Mouse (Mus musculus): ENCODE data around the gene Rab1a. TPM values are rescaled to one million over a fixed set of nuclear protein-coding genes. Genes with fewer than 3 reads are reported as not detected.
"Not testable (repeated sequence)": the region's sequence is repeated elsewhere in the genome, so short reads cannot be mapped to it uniquely, and the experiment has no call there.

The Rab1a gene
- polyA plus RNA-seq, 1 experiment from 2014 or later, result 255 TPM

DNA sequence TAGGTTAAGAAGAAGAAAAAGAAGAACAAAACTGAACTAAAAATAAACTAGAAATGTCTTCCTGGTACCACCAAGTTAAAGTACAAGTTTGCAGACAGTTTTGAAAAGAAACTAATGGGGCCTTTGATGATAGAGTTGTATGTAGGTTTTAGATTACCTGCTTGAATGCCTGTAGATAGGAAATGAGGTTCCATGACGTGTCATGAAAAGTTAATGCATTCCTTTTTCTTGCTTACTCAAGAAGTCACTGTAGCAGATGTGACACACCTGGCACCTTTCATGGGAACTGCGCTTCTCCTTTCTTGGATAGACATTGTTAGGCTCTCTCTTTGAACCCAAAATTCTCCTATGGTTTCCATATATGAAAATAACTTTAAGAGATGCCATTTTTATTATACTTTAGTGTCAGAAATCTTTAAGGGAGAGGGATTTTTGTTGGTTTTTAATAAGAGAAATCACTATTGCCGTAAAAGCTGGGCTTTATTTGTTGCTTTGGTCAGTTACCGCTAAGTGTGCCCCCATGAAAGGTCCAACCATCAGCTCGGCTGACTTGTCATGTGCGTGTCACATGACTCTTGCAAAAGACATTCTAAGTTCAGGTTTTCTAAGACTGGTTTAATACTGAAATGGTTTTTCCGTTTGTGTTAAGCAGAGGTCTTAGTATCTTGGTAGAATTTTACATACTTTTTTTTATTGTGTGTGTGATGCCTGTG lies 1.2 kb downstream of the Rab1a start:
- H3K4me2 ChIP-seq, result peak overlapping the region; percentile 73
- WGBS, result 35% methylated on average over 7 of the region's 7 CpGs
- no peaks in the 10 kb centered on the region for H3K27me3 ChIP-seq
- peak overlapping the region; percentile 98; the same call in 1 of the 2 replicates for H3K27ac ChIP-seq
- H3K36me3 ChIP-seq, result no peaks in the 10 kb centered on the region
- no peak for ATAC-seq (replicated peaks; ENCODE audit: low FRiP score)
- H3K9ac ChIP-seq, result peak overlapping the region; percentile 97
- H3K9me3 ChIP-seq (replicated peaks), result no peaks in the 10 kb centered on the region
- H3K4me3 ChIP-seq (replicated peaks), result peak overlapping the region; percentile 86
- H3K4me1 ChIP-seq, result peaks cover 41% of the 10 kb centered on the region

DNA sequence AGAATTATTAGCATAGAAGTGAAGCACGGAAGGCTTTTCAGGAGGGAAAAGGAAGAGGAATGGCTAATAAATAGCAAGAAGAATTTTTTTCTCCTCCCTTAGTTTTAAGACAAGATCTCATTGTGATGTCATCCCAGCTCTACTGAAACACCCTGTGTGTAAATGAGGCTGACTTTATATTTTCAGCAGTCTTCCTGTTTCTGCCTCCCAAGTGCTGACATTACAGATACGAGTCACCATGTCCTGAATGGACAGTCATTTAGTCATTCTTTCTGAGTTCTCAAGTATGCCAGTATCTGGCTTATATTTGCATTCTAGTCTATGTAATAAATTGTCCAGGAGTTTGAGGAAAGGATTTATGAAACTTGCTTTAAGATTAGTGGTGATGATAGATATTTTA lies 3.1 kb downstream of the Rab1a start:
- no peak for ATAC-seq (replicated peaks; ENCODE audit: low FRiP score)

DNA sequence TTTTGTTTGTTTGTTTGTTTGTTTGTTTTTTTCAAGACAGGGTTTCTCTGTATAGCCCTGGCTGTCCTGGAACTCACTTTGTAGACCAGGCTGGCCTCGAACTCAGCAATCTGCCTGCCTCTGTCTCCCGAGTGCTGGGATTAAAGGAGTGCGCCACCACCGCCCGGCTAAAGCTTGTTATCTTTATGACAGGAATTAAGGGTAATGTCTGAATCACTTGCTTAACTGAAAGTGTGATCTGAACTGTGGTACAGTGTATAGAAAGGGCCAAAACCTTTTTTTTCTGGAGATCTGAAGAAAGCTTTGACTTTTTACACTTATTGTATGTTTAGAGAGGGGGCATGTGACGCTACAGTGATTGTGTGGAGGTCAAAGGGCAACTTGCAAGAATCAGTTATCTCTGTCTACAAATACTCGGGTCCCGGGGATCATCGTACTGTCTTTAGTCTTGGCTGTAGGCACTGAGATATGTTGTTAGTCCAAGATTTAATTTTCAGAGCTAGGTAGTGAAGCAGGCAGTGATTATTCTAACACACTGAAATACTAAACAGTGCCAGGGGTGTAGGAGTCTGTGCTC lies 3.7 kb downstream of the Rab1a start:
- no peak overlapping the region for H3K27ac ChIP-seq
- no peak overlapping the region for H3K4me3 ChIP-seq (replicated peaks)
- H3K4me2 ChIP-seq, result no peak overlapping the region
- peaks cover 42% of the 10 kb centered on the region for H3K4me1 ChIP-seq
- H3K9ac ChIP-seq, result no peak overlapping the region
- ATAC-seq (replicated peaks; ENCODE audit: low FRiP score), result no peak
- WGBS, result 64% methylated on average over 9 of the region's 9 CpGs
- H3K9me3 ChIP-seq (replicated peaks), result no peaks in the 10 kb centered on the region
- peaks cover 7% of the 10 kb centered on the region for H3K36me3 ChIP-seq
- no peaks in the 10 kb centered on the region for H3K27me3 ChIP-seq

More for the DNA sequence above, 3.1 kb downstream of the Rab1a start:
- Histone ChIP-seq H3K4me2 (peak overlapping the region; percentile 28; the same call in 1 of the 2 replicates), H3K4me1 (peaks cover 42% of the 10 kb centered on the region), H3K9ac (no peak overlapping the region), H3K9me3 (replicated peaks) (no peaks in the 10 kb centered on the region), H3K27me3 (no peaks in the 10 kb centered on the region), H3K4me3 (replicated peaks) (no peak overlapping the region), H3K27ac (no peak overlapping the region), H3K36me3 (peaks cover 4% of the 10 kb centered on the region)
- WGBS, result 52% methylated on average over 2 of the region's 2 CpGs

DNA sequence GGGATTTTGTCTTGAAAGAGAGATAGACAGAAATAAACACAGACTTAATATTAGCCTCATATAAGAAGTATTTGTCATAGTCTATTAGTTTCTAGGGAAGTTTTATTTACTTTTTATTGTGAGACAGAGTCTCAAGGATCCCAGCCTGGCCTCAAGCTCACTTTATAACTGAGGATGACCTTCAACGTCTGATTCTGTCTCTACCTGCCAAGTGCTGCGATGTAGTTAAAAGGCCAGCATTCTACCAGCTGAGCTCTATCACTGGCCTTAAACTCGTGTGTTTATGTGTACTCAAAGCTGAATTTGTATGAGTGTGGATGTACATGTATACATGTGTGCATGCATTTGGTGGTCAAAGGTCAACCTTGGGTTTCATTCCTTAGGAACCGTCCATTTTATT lies 4.3 kb downstream of the Rab1a start:
- Histone ChIP-seq H3K4me1 (peaks cover 43% of the 10 kb centered on the region), H3K27ac (no peak overlapping the region), H3K36me3 (peaks cover 7% of the 10 kb centered on the region), H3K4me2 (no peak overlapping the region), H3K9ac (no peak overlapping the region), H3K27me3 (no peaks in the 10 kb centered on the region), H3K9me3 (replicated peaks) (no peaks in the 10 kb centered on the region), H3K4me3 (replicated peaks) (no peak overlapping the region)
- 74% methylated on average over 4 of the region's 4 CpGs for WGBS
- ATAC-seq (replicated peaks; ENCODE audit: low FRiP score), result no peak

DNA sequence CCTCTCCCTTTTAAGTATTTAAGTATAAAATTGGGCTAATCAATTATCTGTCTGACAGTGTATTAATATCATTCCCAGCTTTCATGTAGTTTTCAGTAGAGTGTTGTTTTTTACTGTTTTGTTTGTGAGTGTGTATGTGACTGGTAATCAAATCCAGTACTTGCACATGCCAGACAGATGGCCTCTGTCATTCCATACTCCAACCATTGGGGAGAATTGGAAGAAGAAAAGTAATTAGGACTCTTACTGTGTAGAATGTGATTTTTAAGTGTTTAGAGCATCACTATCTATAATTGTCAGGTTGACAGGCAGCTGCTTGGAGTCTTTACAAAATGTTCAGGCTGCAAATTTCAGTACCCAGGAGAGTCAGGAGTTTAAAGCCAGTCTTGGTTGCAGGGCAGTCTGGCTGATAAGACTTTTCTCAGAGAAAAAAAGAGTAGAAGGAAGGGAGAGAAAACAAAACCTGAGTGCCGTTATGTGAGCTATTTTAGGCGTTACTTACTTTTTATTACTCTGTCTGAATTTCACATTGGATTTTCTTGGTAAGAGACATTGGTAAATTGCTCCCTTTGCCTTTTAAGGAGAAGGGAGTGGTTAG lies 5.5 kb downstream of the Rab1a start:
- no peak for ATAC-seq (replicated peaks; ENCODE audit: low FRiP score)
- no peaks in the 10 kb centered on the region for H3K27me3 ChIP-seq
- no peak overlapping the region for H3K9ac ChIP-seq
- no peak overlapping the region for H3K4me3 ChIP-seq (replicated peaks)
- H3K27ac ChIP-seq, result no peak overlapping the region
- peaks cover 7% of the 10 kb centered on the region for H3K36me3 ChIP-seq
- H3K4me1 ChIP-seq, result peaks cover 51% of the 10 kb centered on the region
- WGBS, result 26% methylated on average over 2 of the region's 2 CpGs
- no peak overlapping the region for H3K4me2 ChIP-seq
- no peaks in the 10 kb centered on the region for H3K9me3 ChIP-seq (replicated peaks)

DNA sequence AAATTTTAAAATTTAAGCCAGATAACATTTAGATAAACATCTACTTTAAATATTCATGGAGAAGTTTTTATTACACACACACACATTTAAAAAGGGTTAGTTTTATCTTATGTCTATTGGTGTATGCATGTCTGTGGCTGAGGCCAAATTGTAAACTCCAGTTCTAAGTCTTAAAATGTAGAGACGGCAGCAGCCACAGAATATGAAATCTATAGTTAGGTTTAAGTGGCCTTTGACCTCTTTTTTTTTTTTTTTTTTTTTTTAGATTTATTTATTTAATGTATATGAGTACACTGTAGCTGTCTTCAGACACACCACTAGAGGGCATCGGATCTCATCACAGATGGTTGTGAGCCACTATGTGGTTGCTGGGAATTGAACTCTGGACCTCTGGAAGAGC lies 6.4 kb downstream of the Rab1a start:
- ATAC-seq (replicated peaks; ENCODE audit: low FRiP score), result no peak
- 75% methylated on average over 2 of the region's 2 CpGs for WGBS
- Histone ChIP-seq H3K4me1 (peaks cover 56% of the 10 kb centered on the region), H3K9me3 (replicated peaks) (no peaks in the 10 kb centered on the region), H3K27ac (no peak overlapping the region), H3K9ac (no peak overlapping the region), H3K4me2 (no peak overlapping the region), H3K27me3 (no peaks in the 10 kb centered on the region), H3K36me3 (peaks cover 7% of the 10 kb centered on the region), H3K4me3 (replicated peaks) (no peak overlapping the region)

DNA sequence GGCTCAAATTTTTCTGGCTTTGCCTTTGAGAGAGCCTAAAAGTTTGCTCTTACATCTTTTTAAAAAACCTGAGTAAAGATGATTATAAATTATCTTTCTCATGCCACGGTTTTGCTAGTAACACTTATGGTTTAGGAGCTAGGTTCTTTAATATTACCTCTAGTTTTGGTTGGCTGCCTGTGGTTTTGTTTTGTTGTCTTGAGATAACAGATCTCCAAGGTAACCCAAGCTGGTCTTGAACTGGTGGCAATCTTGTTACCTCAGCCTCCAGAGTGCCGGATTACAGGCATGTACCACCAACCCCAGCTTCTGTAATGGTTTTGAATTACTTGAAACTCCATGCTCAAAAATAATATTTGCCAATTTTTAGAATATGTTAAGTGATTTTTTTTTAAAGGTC lies 10.6 kb downstream of the Rab1a start:
- Histone ChIP-seq H3K9ac (no peak overlapping the region), H3K27ac (no peak overlapping the region), H3K4me3 (replicated peaks) (no peak overlapping the region), H3K27me3 (no peaks in the 10 kb centered on the region), H3K36me3 (peaks cover 27% of the 10 kb centered on the region), H3K9me3 (replicated peaks) (no peaks in the 10 kb centered on the region), H3K4me2 (no peak overlapping the region), H3K4me1 (peaks cover 27% of the 10 kb centered on the region)
- no peak for ATAC-seq (replicated peaks; ENCODE audit: low FRiP score)
- WGBS, result 65% methylated on average over 2 of the region's 2 CpGs

DNA sequence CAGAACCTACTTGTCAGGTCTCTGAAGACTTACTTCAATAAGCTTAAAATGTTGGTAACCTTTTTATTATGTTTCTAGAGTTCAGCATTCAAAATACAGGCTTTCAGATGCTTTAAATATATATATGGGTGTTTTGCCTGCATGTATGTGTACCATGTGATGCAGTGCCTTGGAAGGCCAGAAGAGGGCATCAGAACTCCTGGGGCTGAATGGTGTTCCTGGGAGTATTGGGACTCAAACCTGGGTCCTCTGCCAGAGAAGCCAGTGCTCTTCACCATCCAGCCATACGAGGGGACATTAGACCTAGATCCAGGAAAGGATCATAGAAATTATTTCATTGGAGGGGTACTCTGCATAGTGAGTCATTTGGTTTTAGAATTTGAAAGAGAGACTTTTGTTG lies 13.5 kb downstream of the Rab1a start:
- no peaks in the 10 kb centered on the region for H3K9me3 ChIP-seq (replicated peaks)

DNA sequence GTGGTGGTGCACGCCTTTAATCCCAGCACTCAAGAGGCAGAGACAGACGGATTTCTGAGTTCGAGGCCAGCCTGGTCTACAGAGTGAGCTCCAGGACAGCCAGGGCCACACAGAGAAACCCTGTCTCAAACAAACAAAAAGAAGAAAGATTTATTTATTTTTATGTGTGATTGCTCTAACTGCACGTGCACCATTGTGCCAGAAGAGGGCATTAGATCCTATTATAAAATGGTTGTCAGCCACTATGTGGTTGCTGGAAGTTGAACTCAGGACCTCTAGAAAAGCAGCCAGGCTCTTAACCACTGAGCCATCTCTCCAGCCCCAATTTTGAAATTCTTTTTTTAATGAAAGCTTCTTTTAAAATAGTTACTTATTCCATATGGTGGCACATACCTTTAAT lies 15.2 kb downstream of the Rab1a start:
- Histone ChIP-seq H3K4me3 (replicated peaks) (no peak overlapping the region), H3K36me3 (peaks cover 62% of the 10 kb centered on the region), H3K27me3 (no peaks in the 10 kb centered on the region), H3K9ac (no peak overlapping the region), H3K9me3 (replicated peaks) (no peaks in the 10 kb centered on the region), H3K27ac (no peak overlapping the region), H3K4me1 (peaks cover 13% of the 10 kb centered on the region; the same call in 1 of the 2 replicates), H3K4me2 (no peak overlapping the region)
- WGBS, result 84% methylated on average over 4 of the region's 4 CpGs
- no peak for ATAC-seq (replicated peaks; ENCODE audit: low FRiP score)

More for the DNA sequence above, 13.5 kb downstream of the Rab1a start:
- Histone ChIP-seq H3K9ac (no peak overlapping the region), H3K27ac (no peak overlapping the region), H3K27me3 (no peaks in the 10 kb centered on the region), H3K36me3 (peaks cover 49% of the 10 kb centered on the region), H3K4me1 (peaks cover 21% of the 10 kb centered on the region; the same call in 1 of the 2 replicates), H3K4me2 (no peak overlapping the region), H3K4me3 (replicated peaks) (no peak overlapping the region)
- WGBS, result 100% methylated on average over 1 of the region's 1 CpGs
- ATAC-seq (replicated peaks; ENCODE audit: low FRiP score), result no peak

DNA sequence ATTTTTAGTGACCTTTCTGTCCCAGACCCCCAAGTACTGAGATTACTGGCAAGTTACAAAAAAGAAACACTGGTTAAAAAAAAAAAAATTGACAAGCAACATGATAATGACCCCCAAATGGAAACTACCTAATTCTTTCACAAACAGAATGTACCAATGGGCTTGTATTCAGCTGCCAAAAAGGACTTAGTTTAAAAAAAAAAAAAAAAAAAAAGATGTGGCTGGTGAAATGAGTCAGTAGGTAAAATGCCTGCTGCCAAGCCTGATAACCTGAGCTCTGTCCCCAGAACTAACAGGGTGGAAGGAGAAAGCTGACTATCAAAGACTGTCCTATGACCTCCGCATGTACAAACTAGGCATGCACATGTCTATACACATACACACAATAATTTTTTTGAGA lies 16.0 kb downstream of the Rab1a start:
- peaks cover 67% of the 10 kb centered on the region for H3K36me3 ChIP-seq
- no peak overlapping the region for H3K27ac ChIP-seq
- H3K4me3 ChIP-seq (replicated peaks), result no peak overlapping the region
- no peak overlapping the region for H3K9ac ChIP-seq
- H3K9me3 ChIP-seq (replicated peaks), result no peaks in the 10 kb centered on the region
- H3K4me1 ChIP-seq, result peaks cover 7% of the 10 kb centered on the region; the same call in 1 of the 2 replicates
- ATAC-seq (replicated peaks; ENCODE audit: low FRiP score), result no peak
- no peak overlapping the region for H3K4me2 ChIP-seq
- H3K27me3 ChIP-seq, result no peaks in the 10 kb centered on the region
- 100% methylated on average over 1 of the region's 1 CpGs for WGBS

DNA sequence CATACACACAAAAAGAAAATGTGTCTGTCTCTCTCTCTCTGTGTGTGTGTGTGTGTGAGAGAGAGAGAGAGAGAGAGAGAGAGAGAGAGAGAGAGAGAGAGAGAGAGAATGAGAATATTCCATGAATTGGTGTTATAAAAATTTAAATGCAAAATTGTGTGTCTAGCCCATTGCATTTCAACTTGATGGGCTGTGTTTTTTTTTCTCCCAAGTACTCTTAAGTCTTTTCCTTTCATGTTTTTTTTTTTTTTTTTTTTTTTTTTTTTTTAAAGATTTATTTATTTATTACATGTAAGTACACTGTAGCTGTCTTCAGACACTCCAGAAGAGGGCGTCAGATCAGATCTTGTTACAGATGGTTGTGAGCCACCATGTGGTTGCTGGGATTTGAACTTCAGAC lies 20.4 kb downstream of the Rab1a start:
- not testable (repeated sequence) for ATAC-seq (replicated peaks; ENCODE audit: low FRiP score); H3K4me2 ChIP-seq; H3K27ac ChIP-seq; H3K4me3 ChIP-seq (replicated peaks); H3K9me3 ChIP-seq (replicated peaks); H3K4me1 ChIP-seq; H3K9ac ChIP-seq; H3K27me3 ChIP-seq
- H3K36me3 ChIP-seq, result peaks cover 89% of the 10 kb centered on the region
- whole genome bisulfite sequencing, result 100% methylated on average over 1 of the region's 1 CpGs

DNA sequence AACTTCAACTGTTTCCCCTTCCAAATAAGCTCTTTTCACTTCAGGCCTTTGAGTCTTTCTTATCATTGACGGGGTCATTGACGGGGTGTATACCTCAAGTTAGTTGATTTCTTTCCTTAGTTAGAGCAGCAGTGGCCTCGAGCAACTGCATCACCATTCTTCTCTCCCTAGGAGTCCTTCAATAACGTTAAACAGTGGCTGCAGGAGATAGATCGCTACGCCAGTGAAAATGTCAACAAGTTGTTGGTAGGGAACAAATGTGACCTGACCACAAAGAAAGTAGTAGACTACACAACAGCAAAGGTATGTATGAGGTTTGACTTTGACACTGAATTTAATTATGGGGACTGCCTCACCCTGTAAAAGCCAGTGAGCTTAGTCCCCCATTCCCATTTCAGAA lies 23.0 kb downstream of the Rab1a start:
- Histone ChIP-seq H3K4me2 (no peak overlapping the region), H3K27ac (no peak overlapping the region), H3K4me3 (replicated peaks) (no peak overlapping the region), H3K36me3 (peaks cover 88% of the 10 kb centered on the region), H3K9me3 (replicated peaks) (no peaks in the 10 kb centered on the region), H3K9ac (no peak overlapping the region), H3K27me3 (no peaks in the 10 kb centered on the region), H3K4me1 (no peaks in the 10 kb centered on the region)
- ATAC-seq (replicated peaks; ENCODE audit: low FRiP score), result no peak
- 89% methylated on average over 6 of the region's 6 CpGs for WGBS
